Mouse (Mus musculus) midbrain, embryonic 14.5 days (tissue): ENCODE measurements around the gene Slc51a. TPM values are rescaled to one million over a fixed set of nuclear protein-coding genes. Genes with fewer than 3 reads are reported as not detected.

ENCODE experiments used
- ATAC-seq: fragments of 200-750 bp; cut with Nextera tagmentation; 2 replicates; pipeline ENCODE4 v1.8.0; 2017; ENCODE audit warnings: moderate number of reproducible peaks, moderate library complexity; ENCODE audit not compliant: low FRiP score, low TSS enrichment
- DNase-seq: peaks from one replicate; pipeline ENCODE4 v3.0.0-alpha.2; 2015
- H3K27ac ChIP-seq: fragments of 300-500 bp; sonication (generic); replicated peaks from 2 replicates; pipeline ENCODE4 v1.5.1; 2014; ENCODE audit warnings: mild to moderate bottlenecking, low read depth, low read length, moderate library complexity
- H3K27me3 ChIP-seq: fragments of 300-500 bp; sonication (generic); 2 replicates; pipeline ENCODE4 v1.6.1; 2014; ENCODE audit warnings: low read length, control low read depth, mixed read lengths; ENCODE audit not compliant: control insufficient read depth, insufficient read depth
- H3K36me3 ChIP-seq: fragments of 300-500 bp; sonication (generic); 2 replicates; pipeline ENCODE4 v1.6.1; 2014; ENCODE audit warnings: low read length, control low read depth; ENCODE audit not compliant: control insufficient read depth, insufficient read depth
- H3K4me1 ChIP-seq: fragments of 300-500 bp; sonication (generic); 2 replicates; pipeline ENCODE4 v1.6.1; 2014; ENCODE audit warnings: mild to moderate bottlenecking, antibody characterized with exemption, low read length, control low read depth; ENCODE audit not compliant: control insufficient read depth, insufficient read depth
- H3K4me2 ChIP-seq: fragments of 300-500 bp; sonication (generic); 2 replicates; pipeline ENCODE4 v1.6.1; 2014; ENCODE audit warnings: mild to moderate bottlenecking, low read length, moderate library complexity
- H3K4me3 ChIP-seq: fragments of 300-500 bp; sonication (generic); replicated peaks from 2 replicates; pipeline ENCODE4 v1.5.1; 2014; ENCODE audit warnings: low read depth, low read length
- H3K9ac ChIP-seq: fragments of 300-500 bp; sonication (generic); replicated peaks from 2 replicates; pipeline ENCODE4 v1.6.1; 2014; ENCODE audit warnings: mild to moderate bottlenecking, low read length, moderate library complexity
- H3K9me3 ChIP-seq: fragments of 300-500 bp; sonication (generic); 2 replicates; pipeline ENCODE4 v1.6.1; 2016; ENCODE audit warnings: low read length, control low read depth, mixed read lengths; ENCODE audit not compliant: control insufficient read depth
- WGBS: fragments of 180-500 bp; shearing (Covaris S2); extraction: QIAGEN DNeasy Blood & Tissue Kit; methylation state at CpG from one replicate; pipeline ENCODE4 v1.1.7; 2014; 5-methylcytosine and 5-hydroxymethylcytosine counted together
- polyA plus RNA-seq: library from polyadenylated mRNA; unstranded; fragments of >200 nt; fragmentation: Nextera tagmentation; extraction: Ambion mirVana; gene quantifications from 2 replicates; pipeline ENCODE4 v1.2.1, GENCODE M21; 2014

Slc51a gene
- polyA plus RNA-seq, 1 experiment from 2014 or later = not detected

- Histone ChIP-seq H3K9me3 (no peaks in the 10 kb centered on the region), H3K27ac (no peak overlapping the region), H3K4me3 (no peak overlapping the region), H3K36me3 (no peaks in the 10 kb centered on the region), H3K4me1 (peaks cover 23% of the 10 kb centered on the region), H3K4me2 (no peak overlapping the region), H3K27me3 (no peaks in the 10 kb centered on the region), H3K9ac (no peak overlapping the region)
- WGBS = 52% methylated on average over 9 of the region's 9 CpGs
- DNase-seq (peak; percentile 11), ATAC-seq (no peak)
Observed at GRCm38 (mm10) chr16:32520372-32520748, 32.7 kb upstream of the Slc51a start.

DNA sequence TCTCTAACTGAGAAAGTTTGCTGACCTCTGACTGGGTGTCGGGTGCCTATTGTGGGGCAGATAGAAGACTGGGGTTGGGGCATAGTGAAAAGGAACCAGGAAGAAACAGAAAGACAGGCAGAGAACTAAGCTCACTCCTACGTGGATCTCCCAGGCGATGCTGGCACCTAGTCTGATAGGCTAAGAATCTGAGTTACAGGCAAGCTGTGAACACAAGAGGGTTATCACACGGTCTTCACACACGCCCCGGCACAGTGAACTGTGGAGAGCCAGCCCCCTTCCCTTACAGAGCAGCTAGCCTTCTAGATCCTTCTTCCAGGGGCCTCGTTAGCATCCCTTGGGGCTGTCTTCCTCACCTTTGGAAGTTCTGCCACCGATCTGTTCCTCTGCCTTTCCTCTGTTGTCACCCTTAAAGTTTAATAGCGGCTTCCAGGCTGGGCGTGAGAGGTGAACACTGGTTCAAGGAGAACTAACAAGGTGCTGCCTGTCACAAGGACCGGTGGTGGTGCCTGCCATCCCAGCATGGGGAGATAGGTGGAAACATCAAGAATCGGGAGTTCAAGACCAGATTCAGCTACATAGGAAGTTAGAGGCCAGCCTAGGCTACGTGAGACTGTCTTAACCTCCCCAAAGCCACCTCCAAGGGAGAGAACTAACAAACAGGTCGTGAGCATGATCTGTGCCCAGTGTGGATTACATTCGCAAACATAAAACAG lies 32.1 kb upstream of the Slc51a start:
- no peak for DNase-seq
- H3K27ac ChIP-seq = no peak overlapping the region
- 88% methylated on average over 15 of the region's 15 CpGs for WGBS

DNA sequence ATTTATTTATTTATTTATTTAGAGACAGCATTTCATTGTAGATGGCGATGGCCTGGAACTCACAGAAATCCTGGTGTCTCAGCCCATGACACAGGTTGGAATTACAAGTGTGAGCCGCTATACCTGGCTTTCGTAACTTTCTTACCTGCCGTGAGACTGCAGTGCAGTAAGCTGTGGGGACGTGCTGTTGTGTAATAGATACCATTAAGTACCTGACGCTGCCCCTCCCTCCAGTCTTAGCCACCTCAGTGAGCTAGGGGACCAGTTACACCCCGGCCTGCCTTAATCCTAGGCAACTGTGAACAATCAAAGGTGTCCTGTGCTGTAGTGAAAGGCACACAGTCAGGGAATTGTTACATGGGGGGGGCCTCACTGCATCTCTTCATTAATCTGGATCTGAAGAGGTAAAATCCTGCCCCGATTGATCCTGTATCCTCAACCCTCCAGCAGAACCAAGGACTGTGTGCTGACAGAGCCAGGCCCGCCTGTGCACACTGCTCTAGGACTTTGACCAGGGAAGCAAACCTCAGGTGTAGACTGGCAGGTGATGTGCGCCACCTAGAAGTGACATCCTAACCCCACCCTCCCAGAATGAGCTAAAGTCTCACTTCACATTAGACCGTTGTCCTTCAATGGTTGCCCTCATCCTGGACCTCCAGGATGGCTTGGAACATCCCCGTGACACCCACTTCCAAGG lies 30.3 kb upstream of the Slc51a start:
- Histone ChIP-seq H3K36me3 (no peaks in the 10 kb centered on the region), H3K4me2 (no peak overlapping the region), H3K9ac (no peak overlapping the region), H3K9me3 (no peaks in the 10 kb centered on the region), H3K4me3 (no peak overlapping the region), H3K4me1 (peaks cover 14% of the 10 kb centered on the region), H3K27ac (no peak overlapping the region), H3K27me3 (no peaks in the 10 kb centered on the region)
- WGBS = 94% methylated on average over 12 of the region's 12 CpGs
- ATAC-seq = no peak
- no peak for DNase-seq

More for the DNA sequence above, 32.1 kb upstream of the Slc51a start:
- no peak for ATAC-seq
- H3K4me3 ChIP-seq = no peak overlapping the region
- H3K36me3 ChIP-seq = no peaks in the 10 kb centered on the region
- no peak overlapping the region for H3K9ac ChIP-seq
- no peaks in the 10 kb centered on the region for H3K27me3 ChIP-seq
- H3K4me1 ChIP-seq = peaks cover 24% of the 10 kb centered on the region
- no peak overlapping the region for H3K4me2 ChIP-seq
- no peaks in the 10 kb centered on the region for H3K9me3 ChIP-seq

- Histone ChIP-seq H3K27ac (peak overlapping the region; percentile 95), H3K9me3 (no peaks in the 10 kb centered on the region), H3K9ac (peak overlapping the region; percentile 44), H3K4me1 (peaks cover 14% of the 10 kb centered on the region), H3K4me3 (0 out of 2 replicates have a peak overlapping the region, but pooled peaks have one; percentile 11), H3K27me3 (no peaks in the 10 kb centered on the region), H3K4me2 (peak overlapping the region; percentile 39), H3K36me3 (no peaks in the 10 kb centered on the region)
- ATAC-seq (peak; percentile 91), DNase-seq (peak; percentile 84)
- 3% methylated on average over 21 of the region's 21 CpGs for WGBS
Observed at GRCm38 (mm10) chr16:32516006-32516962, 28.6 kb upstream of the Slc51a start.

DNA sequence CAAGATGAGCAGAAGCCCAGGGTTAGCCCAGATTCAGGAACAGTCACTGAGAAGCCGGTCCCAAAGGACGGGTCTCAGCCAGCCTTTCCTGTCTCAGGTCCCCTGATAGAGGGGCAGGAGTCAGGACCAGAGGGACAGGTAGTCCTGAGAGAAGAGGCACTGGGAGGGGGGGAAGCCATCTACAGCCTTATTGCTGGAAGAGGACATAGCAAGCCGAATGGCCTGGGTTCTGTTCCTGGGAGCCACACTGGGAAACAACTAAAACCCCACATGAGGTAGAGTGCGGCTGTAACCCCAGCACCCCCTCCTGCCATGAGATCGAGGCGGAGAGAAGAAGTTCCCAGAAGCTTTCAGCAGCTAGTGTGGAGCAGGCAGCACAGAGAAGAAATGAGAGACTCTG lies 26.3 kb upstream of the Slc51a start:
- DNase-seq (no peak), ATAC-seq (no peak)
- H3K27ac ChIP-seq = no peak overlapping the region
- H3K27me3 ChIP-seq = no peaks in the 10 kb centered on the region
- peaks cover 16% of the 10 kb centered on the region for H3K4me1 ChIP-seq
- H3K4me2 ChIP-seq = no peak overlapping the region
- no peaks in the 10 kb centered on the region for H3K9me3 ChIP-seq
- no peak overlapping the region for H3K9ac ChIP-seq
- no peaks in the 10 kb centered on the region for H3K36me3 ChIP-seq
- WGBS = 91% methylated on average over 6 of the region's 6 CpGs
- H3K4me3 ChIP-seq = no peak overlapping the region

GRCm38 (mm10) chr16:32513401-32513800 lies 25.7 kb upstream of the Slc51a start:
- no peak overlapping the region for H3K27ac ChIP-seq
- no peak overlapping the region for H3K4me3 ChIP-seq
- DNase-seq (no peak), ATAC-seq (no peak)
- WGBS = 92% methylated on average over 6 of the region's 6 CpGs
- no peaks in the 10 kb centered on the region for H3K27me3 ChIP-seq
- H3K9ac ChIP-seq = no peak overlapping the region
- peaks cover 16% of the 10 kb centered on the region for H3K4me1 ChIP-seq
- no peaks in the 10 kb centered on the region for H3K9me3 ChIP-seq
- H3K36me3 ChIP-seq = no peaks in the 10 kb centered on the region
- no peak overlapping the region for H3K4me2 ChIP-seq

DNA sequence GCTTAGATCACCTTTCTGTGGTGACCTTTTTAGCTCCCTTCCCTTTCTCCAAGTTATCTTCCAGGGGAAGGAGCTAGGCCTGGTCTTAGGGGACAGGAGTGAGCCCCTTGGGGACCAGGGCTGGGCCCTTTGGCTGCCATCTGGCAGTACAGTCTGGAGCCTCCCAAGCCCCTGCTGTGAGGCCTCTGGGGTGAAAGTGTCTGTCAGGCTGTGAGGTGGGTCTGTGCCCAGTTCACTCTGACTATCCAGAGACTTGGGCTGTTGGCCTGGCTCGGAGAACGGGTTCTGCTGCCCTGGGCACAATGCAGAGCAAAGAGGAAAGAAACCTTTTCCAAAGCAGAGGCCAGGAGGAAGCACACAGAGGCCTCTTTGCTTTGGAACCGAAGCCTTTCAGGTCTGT lies 25.2 kb upstream of the Slc51a start:
- Histone ChIP-seq H3K27me3 (no peaks in the 10 kb centered on the region), H3K4me1 (peaks cover 16% of the 10 kb centered on the region), H3K4me2 (no peak overlapping the region), H3K27ac (no peak overlapping the region), H3K9me3 (no peaks in the 10 kb centered on the region), H3K4me3 (no peak overlapping the region), H3K9ac (no peak overlapping the region), H3K36me3 (no peaks in the 10 kb centered on the region)
- no peak for ATAC-seq
- DNase-seq = no peak
- WGBS = 86% methylated on average over 3 of the region's 3 CpGs

GRCm38 (mm10) chr16:32511827-32512490 lies 24.3 kb upstream of the Slc51a start:
- WGBS = 94% methylated on average over 8 of the region's 8 CpGs
- no peak for ATAC-seq
- no peak overlapping the region for H3K27ac ChIP-seq

More at GRCm38 (mm10) chr16:32511827-32512490, 24.3 kb upstream of the Slc51a start:
- Histone ChIP-seq H3K4me2 (no peak overlapping the region), H3K27me3 (no peaks in the 10 kb centered on the region), H3K9ac (no peak overlapping the region), H3K36me3 (no peaks in the 10 kb centered on the region), H3K9me3 (no peaks in the 10 kb centered on the region), H3K4me1 (peaks cover 16% of the 10 kb centered on the region), H3K4me3 (no peak overlapping the region)
- no peak for DNase-seq
